Mouse (Mus musculus): ENCODE measurements at regions not wholly inside any gene's neighbourhood (a gene's known extent, or its start where the extent isn't known, plus 50 kb on each side); places are given as distances from the start of the nearest gene placed in this dataset.

DNA sequence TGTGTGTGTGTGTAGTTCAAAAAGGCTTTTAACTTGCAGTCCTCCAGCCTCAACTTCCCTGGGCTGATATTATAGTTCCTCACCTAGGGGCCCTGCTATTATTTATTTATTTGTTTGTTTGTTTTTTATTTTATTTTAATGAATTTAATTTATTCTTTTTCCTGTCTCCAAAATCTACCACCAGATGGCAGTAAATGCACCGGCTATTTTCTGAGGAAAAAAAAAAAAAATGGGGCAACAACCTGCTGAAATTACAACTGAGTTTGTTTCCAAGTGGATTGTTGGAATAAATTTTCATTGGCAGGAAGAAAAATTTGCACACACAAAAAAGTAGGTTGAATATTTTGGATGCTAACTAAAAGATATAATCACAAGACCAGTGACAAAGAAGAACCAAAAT is 662.7 kb downstream of the Epm2a start:
- TF ChIP-seq USF1 (IDR thresholded peaks at IDR 0.05; ENCODE audit: low read depth, low read length) (no peak), ZNF384 (IDR thresholded peaks at IDR 0.05; ENCODE audit: low read depth, low read length) (peak; percentile 91), GABPA (IDR thresholded peaks at IDR 0.05; ENCODE audit: insufficient replicate concordance, low read depth, low read length) (no peak), CTCF (conservative IDR thresholded peaks at IDR 0.05 in 1 of 2, IDR thresholded peaks at IDR 0.05 in 1 of 2; ENCODE audit: low read depth in 2 of 2, low read length in 2 of 2) (peak in 1 of 2 experiments; percentile 29; a peak in 1 of 4 replicates), TCF12 (IDR thresholded peaks at IDR 0.05; ENCODE audit: low read depth, low read length) (no peak), USF2 (conservative IDR thresholded peaks at IDR 0.05; ENCODE audit: low read depth, low read length) (no peak), EP300 (IDR thresholded peaks at IDR 0.05; ENCODE audit: low read length) (no peak), RCOR1 (conservative IDR thresholded peaks at IDR 0.05; ENCODE audit: low read depth, low read length) (no peak), POLR2A (IDR thresholded peaks at IDR 0.05; ENCODE audit: low read depth, low read length) (no peak)

Data from CH12.LX (cell line).